Mouse (Mus musculus): ENCODE measurements around the gene 6430628N08Rik. TPM values are rescaled to one million over a fixed set of nuclear protein-coding genes. Genes with fewer than 3 reads are reported as not detected.
A peak's percentile ranks its signal among the peaks of the same experiment; 100 is the strongest.

The 6430628N08Rik gene
- not detected in 2 replicates for polyA plus RNA-seq (2016; fragmentation: Nextera tagmentation; extraction: Ambion mirVana)

GRCm38 (mm10) chr4:115890553-115890952 lies at the start of gene 6430628N08Rik:
Gene 6430628N08Rik, plus strand, starts transcription at chr4:115890665.
- Histone ChIP-seq H3K9ac (0 out of 2 replicates have a peak within 1 kb of the TSS, but pooled peaks have one; percentile 17), H3K9me3 (no peaks in the 10 kb centered on the region), H3K27me3 (replicated peaks) (peaks cover 39% of the 10 kb centered on the region), H3K4me3 (peak within 1 kb of the TSS; percentile 19; the same call in 1 of the 2 replicates), H3K27ac (no peak within 1 kb of the TSS), H3K4me1 (peaks cover 11% of the 10 kb centered on the region), H3K4me2 (replicated peaks) (peak within 1 kb of the TSS; percentile 64), H3K36me3 (no peaks in the 10 kb centered on the region)
- under 1% methylated on average over 31 of the region's 31 CpGs for WGBS
- 0 out of 2 replicates have a peak, but pooled peaks have one; percentile 7 for ATAC-seq (ENCODE audit: low FRiP score, low read depth)

DNA sequence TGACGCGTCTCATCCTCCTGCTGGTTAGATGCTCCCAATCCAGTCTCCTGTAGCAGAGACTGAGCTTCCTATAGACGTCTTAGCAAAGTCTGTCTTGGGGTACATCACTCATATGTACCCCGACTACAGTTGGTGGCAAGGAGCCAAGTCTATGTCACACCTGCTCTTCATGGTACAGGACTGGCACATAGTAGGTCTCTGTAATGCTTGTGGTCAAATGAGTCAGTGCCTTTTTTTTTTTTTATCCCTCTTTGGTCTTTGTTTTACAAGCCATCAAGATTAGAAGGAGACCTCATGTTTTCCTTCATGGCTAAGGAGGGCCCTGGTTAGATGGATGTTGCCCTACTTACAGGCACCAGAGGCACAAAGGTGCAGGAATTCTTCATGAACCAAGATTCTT lies 49.6 kb upstream of the 6430628N08Rik start:
- Histone ChIP-seq H3K27me3 (replicated peaks) (0 out of 2 replicates have a peak, but pooled peaks cover 3% of the 10 kb centered on the region), H3K9ac (no peak overlapping the region), H3K27ac (no peak overlapping the region), H3K4me2 (replicated peaks) (no peak overlapping the region), H3K4me3 (no peak overlapping the region), H3K4me1 (peaks cover 8% of the 10 kb centered on the region; the same call in 1 of the 2 replicates), H3K36me3 (no peaks in the 10 kb centered on the region), H3K9me3 (no peaks in the 10 kb centered on the region)
- ATAC-seq (ENCODE audit: low FRiP score, low read depth) = no peak
- WGBS = 88% methylated on average over 4 of the region's 4 CpGs

GRCm38 (mm10) chr4:115846656-115847055 lies 43.8 kb upstream of the 6430628N08Rik start:
- Histone ChIP-seq H3K36me3 (peaks cover 11% of the 10 kb centered on the region; the same call in 1 of the 2 replicates), H3K4me1 (no peaks in the 10 kb centered on the region), H3K27ac (no peak overlapping the region), H3K9ac (no peak overlapping the region), H3K4me2 (replicated peaks) (no peak overlapping the region), H3K9me3 (no peaks in the 10 kb centered on the region), H3K27me3 (replicated peaks) (0 out of 2 replicates have a peak, but pooled peaks cover 3% of the 10 kb centered on the region), H3K4me3 (no peak overlapping the region)
- 45% methylated on average over 2 of the region's 2 CpGs for WGBS
- no peak for ATAC-seq (ENCODE audit: low FRiP score, low read depth)

DNA sequence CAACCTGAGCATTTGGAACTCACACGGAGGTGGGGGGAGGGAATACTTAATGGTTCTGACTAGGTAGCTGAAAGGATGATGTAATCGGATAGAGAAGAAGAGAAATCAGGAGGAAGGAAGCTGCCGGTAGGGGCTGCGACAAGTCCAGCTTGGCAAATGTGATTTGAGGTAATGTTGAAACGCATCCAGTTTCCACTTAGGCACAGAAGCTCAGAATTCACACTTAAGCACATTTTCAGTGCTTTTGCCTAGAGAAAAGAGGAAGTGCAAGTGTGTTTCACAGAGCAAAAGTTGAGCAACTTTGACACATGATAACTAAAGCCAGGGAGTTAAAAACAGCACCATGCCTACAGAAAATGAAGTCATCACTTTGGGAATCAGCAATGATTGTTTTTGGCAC lies 43.1 kb upstream of the 6430628N08Rik start:
- peaks cover 11% of the 10 kb centered on the region; the same call in 1 of the 2 replicates for H3K36me3 ChIP-seq
- H3K4me1 ChIP-seq = no peaks in the 10 kb centered on the region
- no peak overlapping the region for H3K9ac ChIP-seq
- 69% methylated on average over 5 of the region's 5 CpGs for WGBS
- H3K4me3 ChIP-seq = no peak overlapping the region
- no peaks in the 10 kb centered on the region for H3K9me3 ChIP-seq
- no peak overlapping the region for H3K4me2 ChIP-seq (replicated peaks)
- no peak overlapping the region for H3K27ac ChIP-seq
- no peak for ATAC-seq (ENCODE audit: low FRiP score, low read depth)
- H3K27me3 ChIP-seq (replicated peaks) = 0 out of 2 replicates have a peak, but pooled peaks cover 3% of the 10 kb centered on the region

GRCm38 (mm10) chr4:115848083-115848482 lies 42.4 kb upstream of the 6430628N08Rik start:
- Histone ChIP-seq H3K4me3 (no peak overlapping the region), H3K4me2 (replicated peaks) (no peak overlapping the region), H3K4me1 (no peaks in the 10 kb centered on the region), H3K27me3 (replicated peaks) (0 out of 2 replicates have a peak, but pooled peaks cover 3% of the 10 kb centered on the region), H3K36me3 (peaks cover 11% of the 10 kb centered on the region; the same call in 1 of the 2 replicates), H3K9me3 (no peaks in the 10 kb centered on the region), H3K9ac (no peak overlapping the region), H3K27ac (no peak overlapping the region)
- no peak for ATAC-seq (ENCODE audit: low FRiP score, low read depth)
- WGBS = 89% methylated on average over 1 of the region's 1 CpGs

DNA sequence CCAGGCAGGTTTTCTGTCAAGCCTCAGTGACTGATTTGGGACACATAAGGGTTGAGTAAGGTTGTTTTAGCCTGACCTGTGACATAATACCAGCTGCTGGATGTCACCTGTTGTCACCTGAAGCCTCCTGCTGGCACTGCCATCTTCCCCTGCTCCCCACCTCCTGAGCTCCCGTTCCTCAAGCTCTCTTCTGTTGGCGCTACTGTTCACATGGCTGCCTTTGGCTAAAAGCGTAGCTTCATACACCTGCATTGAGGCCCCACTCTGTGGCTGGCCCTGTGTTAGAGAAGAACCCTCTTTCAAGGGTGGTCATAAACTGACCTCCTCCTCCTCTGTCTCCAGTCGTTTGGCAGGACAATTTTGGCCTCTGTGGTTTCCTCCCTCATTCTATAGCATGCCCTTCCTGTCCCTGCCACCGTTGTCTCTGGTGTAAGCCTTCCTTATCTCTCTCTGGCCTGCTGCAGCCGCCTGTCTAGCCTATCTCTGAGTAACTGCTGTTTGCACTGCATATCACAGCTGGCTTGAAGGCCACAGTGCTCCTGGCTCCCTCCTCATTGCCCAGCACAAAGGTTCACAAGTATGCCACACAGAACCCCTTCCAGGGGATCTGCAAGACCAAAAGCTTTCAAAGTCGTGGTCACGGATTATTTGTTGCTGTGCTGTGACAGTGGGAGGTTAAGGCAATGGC lies 41.3 kb upstream of the 6430628N08Rik start:
- H3K4me1 ChIP-seq = no peaks in the 10 kb centered on the region
- peaks cover 11% of the 10 kb centered on the region; the same call in 1 of the 2 replicates for H3K36me3 ChIP-seq
- ATAC-seq (ENCODE audit: low FRiP score, low read depth) = no peak
- WGBS = 65% methylated on average over 8 of the region's 8 CpGs
- H3K27ac ChIP-seq = no peak overlapping the region
- H3K4me3 ChIP-seq = no peak overlapping the region
- no peaks in the 10 kb centered on the region for H3K9me3 ChIP-seq
- H3K27me3 ChIP-seq (replicated peaks) = 0 out of 2 replicates have a peak, but pooled peaks cover 3% of the 10 kb centered on the region
- H3K9ac ChIP-seq = no peak overlapping the region
- H3K4me2 ChIP-seq (replicated peaks) = no peak overlapping the region

GRCm38 (mm10) chr4:115850111-115850510 lies 40.4 kb upstream of the 6430628N08Rik start:
- ATAC-seq (ENCODE audit: low FRiP score, low read depth) = no peak
- Histone ChIP-seq H3K4me2 (replicated peaks) (no peak overlapping the region), H3K27ac (no peak overlapping the region), H3K4me1 (peaks cover 4% of the 10 kb centered on the region), H3K9ac (no peak overlapping the region), H3K4me3 (no peak overlapping the region), H3K27me3 (replicated peaks) (0 out of 2 replicates have a peak, but pooled peaks cover 1% of the 10 kb centered on the region), H3K36me3 (peaks cover 11% of the 10 kb centered on the region; the same call in 1 of the 2 replicates), H3K9me3 (no peaks in the 10 kb centered on the region)
- 80% methylated on average over 2 of the region's 2 CpGs for WGBS

- no peak overlapping the region for H3K27ac ChIP-seq
- ATAC-seq (ENCODE audit: low FRiP score, low read depth) = no peak
- no peak overlapping the region for H3K4me3 ChIP-seq
- peaks cover 7% of the 10 kb centered on the region for H3K4me1 ChIP-seq
- WGBS = 52% methylated on average over 2 of the region's 2 CpGs
- peaks cover 11% of the 10 kb centered on the region; the same call in 1 of the 2 replicates for H3K36me3 ChIP-seq
- no peaks in the 10 kb centered on the region for H3K9me3 ChIP-seq
- H3K27me3 ChIP-seq (replicated peaks) = no peaks in the 10 kb centered on the region
- H3K9ac ChIP-seq = no peak overlapping the region
- H3K4me2 ChIP-seq (replicated peaks) = no peak overlapping the region
Measured at GRCm38 (mm10) chr4:115850631-115851030, 39.8 kb upstream of the 6430628N08Rik start.

- peaks cover 11% of the 10 kb centered on the region; the same call in 1 of the 2 replicates for H3K36me3 ChIP-seq
- no peak overlapping the region for H3K27ac ChIP-seq
- H3K27me3 ChIP-seq (replicated peaks) = no peaks in the 10 kb centered on the region
- H3K4me3 ChIP-seq = no peak overlapping the region
- H3K4me2 ChIP-seq (replicated peaks) = no peak overlapping the region
- no peak overlapping the region for H3K9ac ChIP-seq
- peaks cover 14% of the 10 kb centered on the region for H3K4me1 ChIP-seq
- no peak for ATAC-seq (ENCODE audit: low FRiP score, low read depth)
- WGBS = 89% methylated on average over 6 of the region's 6 CpGs
- H3K9me3 ChIP-seq = no peaks in the 10 kb centered on the region
Measured at GRCm38 (mm10) chr4:115851569-115851968, 38.9 kb upstream of the 6430628N08Rik start.

DNA sequence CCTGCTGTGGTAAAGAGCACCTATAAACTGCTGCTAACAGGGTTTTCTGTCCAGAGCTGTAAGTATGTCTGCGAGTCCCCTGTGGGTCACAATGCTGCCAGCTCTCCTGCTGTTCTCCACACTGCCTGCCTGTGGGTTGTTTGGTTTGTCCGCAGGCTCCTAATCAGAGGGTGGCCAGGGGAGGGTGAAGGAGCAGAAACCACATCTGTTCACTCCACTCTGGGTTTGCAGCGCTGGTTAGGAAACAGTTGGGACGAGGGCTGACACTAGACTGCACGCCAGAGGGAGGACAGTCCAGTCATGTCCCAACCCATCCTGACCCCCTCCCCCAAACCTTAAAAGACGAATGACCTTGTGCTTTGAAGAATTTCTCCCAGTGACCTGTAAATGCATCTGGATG lies 35.4 kb upstream of the 6430628N08Rik start:
- no peaks in the 10 kb centered on the region for H3K27me3 ChIP-seq (replicated peaks)
- no peak for ATAC-seq (ENCODE audit: low FRiP score, low read depth)
- H3K27ac ChIP-seq = no peak overlapping the region
- peaks cover 16% of the 10 kb centered on the region for H3K4me1 ChIP-seq
- H3K4me3 ChIP-seq = no peak overlapping the region
- 47% methylated on average over 6 of the region's 6 CpGs for WGBS
- no peaks in the 10 kb centered on the region for H3K9me3 ChIP-seq
- peaks cover 14% of the 10 kb centered on the region for H3K36me3 ChIP-seq
- no peak overlapping the region for H3K9ac ChIP-seq
- no peak overlapping the region for H3K4me2 ChIP-seq (replicated peaks)

DNA sequence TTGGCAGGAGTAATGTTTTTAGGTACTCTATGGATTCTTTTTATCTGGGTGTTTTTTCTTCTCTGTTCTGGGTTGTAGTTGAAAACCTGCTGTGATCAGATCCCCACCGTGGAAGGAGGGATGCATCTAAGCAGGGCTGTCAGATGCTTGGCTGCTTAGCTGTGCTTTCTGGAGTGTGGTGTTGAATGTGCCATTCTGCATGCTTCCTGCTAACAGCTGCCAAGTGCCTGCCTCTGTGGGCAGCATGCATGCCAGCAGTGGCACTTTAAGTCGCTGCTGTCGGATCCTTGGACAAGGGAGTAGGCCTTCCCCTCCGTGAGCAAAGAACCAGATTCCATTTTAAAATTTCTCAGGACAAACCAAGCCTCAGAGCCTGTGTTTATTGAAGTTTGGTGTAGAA lies 34.9 kb upstream of the 6430628N08Rik start:
- Histone ChIP-seq H3K4me1 (peaks cover 16% of the 10 kb centered on the region), H3K4me2 (replicated peaks) (no peak overlapping the region), H3K4me3 (no peak overlapping the region), H3K27me3 (replicated peaks) (no peaks in the 10 kb centered on the region), H3K36me3 (peaks cover 16% of the 10 kb centered on the region), H3K9ac (no peak overlapping the region), H3K27ac (no peak overlapping the region), H3K9me3 (no peaks in the 10 kb centered on the region)
- 69% methylated on average over 4 of the region's 4 CpGs for WGBS
- ATAC-seq (ENCODE audit: low FRiP score, low read depth) = no peak

- no peak overlapping the region for H3K4me2 ChIP-seq (replicated peaks)
- no peak overlapping the region for H3K27ac ChIP-seq
- H3K9me3 ChIP-seq = no peaks in the 10 kb centered on the region
- H3K9ac ChIP-seq = peak overlapping the region; percentile 29; the same call in 1 of the 2 replicates
- no peak overlapping the region for H3K4me3 ChIP-seq
- WGBS = 57% methylated on average over 4 of the region's 4 CpGs
- peaks cover 16% of the 10 kb centered on the region for H3K4me1 ChIP-seq
- no peak for ATAC-seq (ENCODE audit: low FRiP score, low read depth)
- no peaks in the 10 kb centered on the region for H3K27me3 ChIP-seq (replicated peaks)
- peaks cover 19% of the 10 kb centered on the region for H3K36me3 ChIP-seq
Measured at GRCm38 (mm10) chr4:115856282-115856681, 34.2 kb upstream of the 6430628N08Rik start.
